Comparison of ENCODE assay signal across 10 mouse cellular contexts in genomic region chr5:75153626-75153960, GRCm38 (mm10). TPM values are rescaled to one million over a fixed set of nuclear protein-coding genes. Genes with fewer than 3 reads are reported as not detected.
A peak's percentile ranks its signal among the peaks of the same experiment; 100 is the strongest.
DNase-seq lines count a peak whose midpoint lies in the region; ATAC-seq lines count a peak whose summit lies in the region.
"Had no signal": no experiment of that assay in that cellular context is flagged by ENCODE, and none has a peak within 500 bp of the region (broad histone marks: within the 10 kb centered on the region; RNA-seq: fewer than 3 reads in every experiment).

No protein-coding gene starts in this region.

- H3K27me3 ChIP-seq in kidney, embryonic 16.5 days (ENCODE audit: insufficient read depth, low read length) = peaks cover 55% of the 10 kb centered on the region
- no peaks in the 10 kb centered on the region; the same call in 1 of the 2 replicates for H3K27me3 ChIP-seq in embryonic facial prominence, embryonic 12.5 days
- H3K27me3 ChIP-seq in hindbrain, embryonic 16.5 days (replicated peaks; ENCODE audit: control insufficient read depth, insufficient read depth, low read length) = peaks cover 12% of the 10 kb centered on the region
- H3K27me3 ChIP-seq in midbrain, embryonic 14.5 days (ENCODE audit: control insufficient read depth, insufficient read depth, low read length) = peaks cover 76% of the 10 kb centered on the region

- peak overlapping the region; percentile 57 for H3K4me3 ChIP-seq in kidney, embryonic 16.5 days (ENCODE audit: low read length)
- H3K4me3 ChIP-seq in embryonic facial prominence, embryonic 12.5 days = peak overlapping the region; percentile 79
- peak overlapping the region; percentile 34 for H3K4me3 ChIP-seq in hindbrain, embryonic 16.5 days (ENCODE audit: low read length)
- peak overlapping the region; percentile 18; the same call in 1 of the 2 replicates for H3K4me3 ChIP-seq in midbrain, embryonic 14.5 days (replicated peaks; ENCODE audit: low read depth, low read length)

- no peak for ATAC-seq in kidney, embryonic 16.5 days (ENCODE audit: low FRiP score, low TSS enrichment)
- ATAC-seq in embryonic facial prominence, embryonic 12.5 days (ENCODE audit: insufficient number of reproducible peaks, insufficient read depth, low FRiP score, low TSS enrichment) = no peak
- ATAC-seq in hindbrain, embryonic 16.5 days = no peak
- ATAC-seq in midbrain, embryonic 14.5 days (ENCODE audit: low FRiP score, low TSS enrichment) = no peak

- WGBS in kidney, embryonic 16.5 days = under 1% methylated on average over 10 of the region's 13 CpGs
- 0% methylated on average over 13 of the region's 13 CpGs for WGBS in embryonic facial prominence, embryonic 12.5 days
- under 1% methylated on average over 11 of the region's 13 CpGs for WGBS in hindbrain, embryonic 16.5 days
- 2% methylated on average over 13 of the region's 13 CpGs for WGBS in midbrain, embryonic 14.5 days

- peaks cover 40% of the 10 kb centered on the region for H3K4me1 ChIP-seq in kidney, embryonic 16.5 days (ENCODE audit: insufficient read depth, low read length)
- H3K4me1 ChIP-seq in embryonic facial prominence, embryonic 12.5 days = peaks cover 28% of the 10 kb centered on the region
- H3K4me1 ChIP-seq in hindbrain, embryonic 16.5 days (ENCODE audit: control insufficient read depth, insufficient read depth, low read depth, low read length) = peaks cover 28% of the 10 kb centered on the region
- peaks cover 12% of the 10 kb centered on the region; the same call in 1 of the 2 replicates for H3K4me1 ChIP-seq in midbrain, embryonic 14.5 days (ENCODE audit: control insufficient read depth, insufficient read depth, low read length)

- no peak for DNase-seq in kidney, adult 9 months
- no peak for DNase-seq in midbrain, embryonic 14.5 days
- no peak for DNase-seq in frontal cortex, adult 2 months (ENCODE audit: extremely low spot score in 1 of 2, low spot score in 1 of 2)
- DNase-seq in cerebellum, adult 8-10 months = no peak
- DNase-seq in ovary, postnatal 10 days (ENCODE audit: low spot score) = no peak
- DNase-seq: cerebellum, adult 11 months had no signal

- no peaks in the 10 kb centered on the region for H3K36me3 ChIP-seq in kidney, embryonic 16.5 days (ENCODE audit: insufficient read depth, low read length)
- H3K36me3 ChIP-seq in embryonic facial prominence, embryonic 12.5 days = peaks cover 2% of the 10 kb centered on the region; the same call in 1 of the 2 replicates
- no peaks in the 10 kb centered on the region for H3K36me3 ChIP-seq in hindbrain, embryonic 16.5 days (ENCODE audit: control insufficient read depth, insufficient read depth, low read length)
- H3K36me3 ChIP-seq in midbrain, embryonic 14.5 days (ENCODE audit: control insufficient read depth, insufficient read depth, low read length) = no peaks in the 10 kb centered on the region
- H3K36me3 ChIP-seq: G1E had no signal

- peak overlapping the region; percentile 94 for H3K4me2 ChIP-seq in kidney, embryonic 16.5 days (replicated peaks; ENCODE audit: low read depth, low read length)
- peak overlapping the region; percentile 76 for H3K4me2 ChIP-seq in embryonic facial prominence, embryonic 12.5 days (replicated peaks)
- H3K4me2 ChIP-seq in hindbrain, embryonic 16.5 days (ENCODE audit: low read length) = peak overlapping the region; percentile 23
- H3K4me2 ChIP-seq in midbrain, embryonic 14.5 days (ENCODE audit: low read length) = no peak overlapping the region

- peak overlapping the region; percentile 74 for H3K9ac ChIP-seq in kidney, embryonic 16.5 days (replicated peaks; ENCODE audit: low read length)
- H3K9ac ChIP-seq in embryonic facial prominence, embryonic 12.5 days = peak overlapping the region; percentile 95
- peak overlapping the region; percentile 44; the same call in 1 of the 2 replicates for H3K9ac ChIP-seq in hindbrain, embryonic 16.5 days (ENCODE audit: low read depth, low read length)
- no peak overlapping the region for H3K9ac ChIP-seq in midbrain, embryonic 14.5 days (replicated peaks; ENCODE audit: low read length)

- H3K9me3 ChIP-seq in kidney, embryonic 16.5 days (ENCODE audit: low read length) = no peaks in the 10 kb centered on the region
- H3K9me3 ChIP-seq in embryonic facial prominence, embryonic 12.5 days = no peaks in the 10 kb centered on the region
- H3K9me3 ChIP-seq in hindbrain, embryonic 16.5 days (ENCODE audit: control insufficient read depth, low read length) = no peaks in the 10 kb centered on the region
- H3K9me3 ChIP-seq in midbrain, embryonic 14.5 days (ENCODE audit: control insufficient read depth, low read length) = no peaks in the 10 kb centered on the region
- H3K9me3 ChIP-seq: G1E had no signal

- H3K27ac ChIP-seq in kidney, embryonic 16.5 days (ENCODE audit: low read length) = peak overlapping the region; percentile 93
- peak overlapping the region; percentile 100 for H3K27ac ChIP-seq in embryonic facial prominence, embryonic 12.5 days
- H3K27ac ChIP-seq in hindbrain, embryonic 16.5 days (ENCODE audit: low read depth, low read length) = peak overlapping the region; percentile 11; the same call in 1 of the 2 replicates
- H3K27ac ChIP-seq in midbrain, embryonic 14.5 days (replicated peaks; ENCODE audit: low read depth, low read length) = no peak overlapping the region

RNA-seq across cellular contexts. Expression of gene Pdgfra, which starts 1.5 kb away (rescaled TPM):
- 47.1 and 47.9 TPM in 2 replicates for polyA plus RNA-seq in kidney, embryonic 16.5 days (2015; fragmentation: Nextera tagmentation; extraction: Ambion mirVana)
- polyA plus RNA-seq in embryonic facial prominence, embryonic 12.5 days (2016; fragmentation: Nextera tagmentation; extraction: Ambion mirVana) = 125 and 127 TPM in 2 replicates
- polyA plus RNA-seq in hindbrain, embryonic 16.5 days (2015; fragmentation: Nextera tagmentation; extraction: Ambion mirVana) = 20.8 and 22.1 TPM in 2 replicates
- polyA plus RNA-seq in midbrain, embryonic 14.5 days (2014; fragmentation: Nextera tagmentation; extraction: Ambion mirVana) = 3.6 and 9.4 TPM in 2 replicates
- 19.2 and 24.3 TPM in 2 replicates for polyA plus RNA-seq in frontal cortex, adult 2 months (2012; rRNA removed)
- polyA plus RNA-seq: G1E had no signal

Comparison
In these comparisons a context has a peak if more than half of its experiments do, and no peak if none do; other contexts are left out.
1. H3K4me3 ChIP-seq: peak in every context shown above with its lines; median percentile 79 in embryonic facial prominence, embryonic 12.5 days; 57 in kidney, embryonic 16.5 days; 34 in hindbrain, embryonic 16.5 days; 18 in midbrain, embryonic 14.5 days.